Mouse (Mus musculus) myocyte (in vitro differentiated cells): ENCODE data around the gene Rpgrip1. TPM values are rescaled to one million over a fixed set of nuclear protein-coding genes. Genes with fewer than 3 reads are reported as not detected.
"Not testable (repeated sequence)": the region's sequence is repeated elsewhere in the genome, so short reads cannot be mapped to it uniquely, and the experiment has no call there.

ENCODE experiments used
- H3K27me3 ChIP-seq: one replicate; pipeline ENCODE4 v1.6.1; 2011; ENCODE audit not compliant: control insufficient read depth, insufficient read depth, insufficient read length
- H3K36me3 ChIP-seq: one replicate; pipeline ENCODE4 v1.6.1; 2011; ENCODE audit not compliant: control insufficient read depth, insufficient read depth
- H3K4me2 ChIP-seq: one replicate; pipeline ENCODE4 v1.6.1; 2011; ENCODE audit warnings: low read depth, control low read depth
- H3K4me3 ChIP-seq: one replicate; pipeline ENCODE4 v1.5.1; 2011; ENCODE audit warnings: mild to moderate bottlenecking, control low read depth, moderate library complexity
- H3K79me2 ChIP-seq: one replicate; pipeline ENCODE4 v1.6.1; 2011; ENCODE audit not compliant: control insufficient read depth, insufficient read depth
- H3ac ChIP-seq: one replicate; pipeline ENCODE4 v1.6.1; 2011; ENCODE audit not compliant: control insufficient read depth, insufficient read length
- CEBPB ChIP-seq: IDR thresholded peaks from 2 replicates; pipeline ENCODE4 v1.6.1; 2011; ENCODE audit warnings: mild to moderate bottlenecking, moderate library complexity; ENCODE audit not compliant: poor library complexity, insufficient read depth, severe bottlenecking
- E2F4 ChIP-seq: IDR thresholded peaks from one replicate; pipeline ENCODE4 v1.6.1; 2011; ENCODE audit warnings: mild to moderate bottlenecking, control low read depth, moderate library complexity; ENCODE audit not compliant: insufficient read depth
- MAX ChIP-seq: IDR thresholded peaks from one replicate; pipeline ENCODE4 v1.6.1; 2011; ENCODE audit warnings: low read depth, mild to moderate bottlenecking, control low read depth
- MYOD1 ChIP-seq, 3 experiments: IDR thresholded peaks; one replicate each; pipeline ENCODE4 v1.6.1; 2011; ENCODE audit warnings: control low read depth in 2 of 3, low read depth in 2 of 3, mild to moderate bottlenecking in 2 of 3, moderate library complexity in 1 of 3; ENCODE audit not compliant: insufficient read length in 2 of 3, control insufficient read depth in 1 of 3
- MYOG ChIP-seq, 3 experiments: IDR thresholded peaks; one replicate each; pipeline ENCODE4 v1.6.1; 2011; ENCODE audit warnings: control low read depth in 2 of 3, low read depth in 2 of 3, mild to moderate bottlenecking in 2 of 3; ENCODE audit not compliant: insufficient read length in 2 of 3, control insufficient read depth in 1 of 3, insufficient read depth in 1 of 3
- POLR2A ChIP-seq: IDR thresholded peaks from one replicate; pipeline ENCODE4 v1.6.1; 2011; ENCODE audit warnings: low read depth, mild to moderate bottlenecking, control low read depth, moderate library complexity; ENCODE audit not compliant: insufficient read length
- POLR2AphosphoS2 ChIP-seq: IDR thresholded peaks from one replicate; pipeline ENCODE4 v1.6.1; 2011; ENCODE audit warnings: low read depth, control low read depth; ENCODE audit not compliant: insufficient read length
- REST ChIP-seq: IDR thresholded peaks from one replicate; pipeline ENCODE4 v1.6.1; 2011; ENCODE audit warnings: mild to moderate bottlenecking, control low read depth, moderate library complexity; ENCODE audit not compliant: insufficient read depth, insufficient read length
- SRF ChIP-seq: IDR thresholded peaks from one replicate; pipeline ENCODE4 v1.6.1; 2011; ENCODE audit warnings: low read depth; ENCODE audit not compliant: control insufficient read depth, insufficient read length
- TCF12 ChIP-seq: IDR thresholded peaks from one replicate; pipeline ENCODE4 v1.6.1; 2011; ENCODE audit warnings: mild to moderate bottlenecking, control low read depth; ENCODE audit not compliant: poor library complexity, insufficient read depth, severe bottlenecking
- TCF3 ChIP-seq: IDR thresholded peaks from one replicate; pipeline ENCODE4 v1.6.1; 2011; ENCODE audit warnings: low read depth, control low read depth; ENCODE audit not compliant: insufficient read length
- USF1 ChIP-seq: IDR thresholded peaks from one replicate; pipeline ENCODE4 v1.6.1; 2011; ENCODE audit warnings: low read depth, mild to moderate bottlenecking, control low read depth, moderate library complexity
- polyA plus RNA-seq: library from polyadenylated mRNA; unstranded; fragments of >200 nt; fragmentation: generic; extraction: Trizol; gene quantifications from one replicate; pipeline ENCODE4 v1.2.1, GENCODE M21; 2012; ENCODE audit warnings: missing spikeins

Rpgrip1 gene
- polyA plus RNA-seq, 1 experiment: 0.47 TPM

DNA sequence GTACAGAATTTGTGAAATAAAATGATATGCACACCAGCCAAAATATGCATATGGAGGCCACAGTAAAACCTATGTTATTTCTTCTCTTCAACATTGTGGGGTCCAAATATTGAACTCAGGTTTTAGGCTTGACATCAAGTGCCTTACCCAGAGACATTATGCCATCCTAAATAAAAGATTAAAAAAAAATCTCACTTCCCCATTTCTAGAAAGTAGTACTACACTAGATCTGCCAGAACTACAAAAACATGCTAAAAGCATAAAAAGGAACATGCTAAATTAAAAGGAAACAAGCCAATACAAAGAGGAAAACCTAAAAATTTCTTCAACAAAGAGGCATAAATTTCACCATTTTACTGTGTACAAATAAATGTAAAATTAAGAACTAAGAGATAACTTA is 27.4 kb upstream of the Rpgrip1 start:
- Histone ChIP-seq H3K79me2 (peaks cover 52% of the 10 kb centered on the region), H3K36me3 (peaks cover 57% of the 10 kb centered on the region), H3K4me3 (no peak overlapping the region), H3K4me2 (no peak overlapping the region), H3K27me3 (no peaks in the 10 kb centered on the region), H3ac (no peak overlapping the region)
- TF ChIP-seq POLR2AphosphoS2 (no peak), REST (no peak), MYOG (IDR thresholded peaks at IDR 0.05; ENCODE audit: control insufficient read depth in 1 of 3, insufficient read depth in 1 of 3, insufficient read length in 2 of 3, low read depth in 2 of 3) (no peak)

DNA sequence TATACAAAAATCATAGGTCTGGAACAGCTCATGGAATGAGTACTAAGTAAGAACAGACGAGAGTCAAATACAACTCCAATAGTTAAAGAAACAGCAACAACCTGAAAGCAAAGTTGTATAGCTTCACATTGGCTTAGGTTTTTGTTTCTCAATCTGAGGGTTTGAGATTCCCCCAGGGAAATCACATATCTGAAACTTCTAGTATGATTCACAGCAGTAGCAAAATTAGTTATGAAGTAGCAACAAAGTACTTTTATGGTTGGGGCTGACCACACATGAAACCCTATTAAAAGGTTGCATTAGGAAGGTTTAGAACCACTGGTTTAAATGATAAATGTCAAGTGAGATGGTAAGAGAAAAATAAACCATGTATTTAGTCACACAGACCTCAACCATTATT is 16.0 kb upstream of the Rpgrip1 start:
- H3K36me3 ChIP-seq: peaks cover 49% of the 10 kb centered on the region
- peaks cover 100% of the 10 kb centered on the region for H3K79me2 ChIP-seq
- no peak overlapping the region for H3ac ChIP-seq
- TF ChIP-seq POLR2AphosphoS2 (no peak), SRF (no peak), MYOD1 (IDR thresholded peaks at IDR 0.05; ENCODE audit: control insufficient read depth in 1 of 3, insufficient read length in 2 of 3, low read depth in 2 of 3) (no peak), POLR2A (no peak)
- no peak overlapping the region for H3K4me3 ChIP-seq
- H3K27me3 ChIP-seq: no peaks in the 10 kb centered on the region
- H3K4me2 ChIP-seq: no peak overlapping the region

DNA sequence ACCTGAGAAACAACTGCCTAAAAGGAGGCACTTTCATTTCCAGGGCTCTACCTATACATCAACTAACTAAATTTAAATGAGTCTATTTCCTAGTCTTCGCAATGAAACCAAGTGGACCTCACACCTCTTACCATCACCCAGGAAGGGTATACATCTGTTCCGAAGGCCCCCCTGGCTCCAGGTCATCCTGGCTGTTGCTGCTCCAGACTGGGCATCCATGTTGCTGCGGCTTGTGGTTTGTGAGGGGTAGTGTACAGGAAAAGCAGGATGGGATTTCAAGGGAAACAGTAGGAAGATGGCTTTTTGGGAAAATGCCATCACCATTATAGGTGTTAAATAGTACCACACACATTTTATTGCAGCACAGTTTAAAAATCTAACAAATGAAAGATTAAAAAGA is 13.3 kb upstream of the Rpgrip1 start:
- H3K27me3 ChIP-seq, H3K4me3 ChIP-seq, H3K4me2 ChIP-seq, H3ac ChIP-seq: not testable (repeated sequence)
- H3K79me2 ChIP-seq: peaks cover 100% of the 10 kb centered on the region
- H3K36me3 ChIP-seq: peaks cover 42% of the 10 kb centered on the region

DNA sequence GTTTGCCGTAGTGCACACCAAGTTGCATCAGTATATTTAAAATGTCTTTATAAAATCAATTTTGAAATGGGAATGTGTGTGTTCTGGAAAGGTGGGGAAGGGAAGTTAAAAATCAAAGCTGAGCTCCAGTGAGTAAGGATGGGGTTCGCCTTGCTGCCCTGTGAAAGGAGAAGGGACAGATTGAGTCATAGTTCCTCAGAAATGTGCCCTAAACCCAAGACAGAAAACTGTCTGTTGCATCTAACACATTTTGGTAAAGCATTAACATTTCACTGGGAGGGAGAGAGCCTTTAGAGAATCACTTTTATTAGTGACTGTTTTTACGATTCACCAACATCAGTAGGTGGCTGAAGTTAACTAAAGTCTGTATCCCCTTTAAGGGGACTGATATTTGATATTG is 12.1 kb upstream of the Rpgrip1 start:
- peaks cover 33% of the 10 kb centered on the region for H3K36me3 ChIP-seq
- H3K4me2 ChIP-seq, H3K27me3 ChIP-seq, H3ac ChIP-seq, H3K4me3 ChIP-seq: not testable (repeated sequence)
- H3K79me2 ChIP-seq: peaks cover 100% of the 10 kb centered on the region

DNA sequence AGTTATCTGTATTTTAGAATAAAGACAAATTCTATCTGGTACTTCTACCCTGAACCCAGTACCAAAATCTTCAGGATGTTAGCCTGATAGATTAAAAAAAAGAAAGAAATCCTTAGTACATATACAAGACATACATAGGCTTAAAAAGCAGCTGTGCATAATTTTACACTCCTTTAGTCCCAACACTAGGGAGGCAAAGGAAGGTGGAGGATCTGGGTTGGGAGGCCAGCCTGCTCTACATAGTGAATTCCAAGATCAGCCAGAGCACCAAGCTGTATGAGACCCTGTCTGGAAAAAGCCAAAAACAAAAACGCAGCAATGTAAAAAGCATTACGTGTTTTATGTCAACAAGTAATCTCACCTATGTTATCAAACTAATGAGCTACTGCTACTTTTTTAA is 10.9 kb upstream of the Rpgrip1 start:
- no peaks in the 10 kb centered on the region for H3K27me3 ChIP-seq
- peaks cover 24% of the 10 kb centered on the region for H3K36me3 ChIP-seq
- no peak for TF ChIP-seq POLR2A
- no peak for TF ChIP-seq MYOG (IDR thresholded peaks at IDR 0.05; ENCODE audit: control insufficient read depth in 1 of 3, insufficient read depth in 1 of 3, insufficient read length in 2 of 3, low read depth in 2 of 3)
- TF ChIP-seq MAX: no peak
- TF ChIP-seq SRF: no peak
- TF ChIP-seq POLR2AphosphoS2: no peak
- TF ChIP-seq TCF3: no peak
- no peak for TF ChIP-seq E2F4
- peaks cover 92% of the 10 kb centered on the region for H3K79me2 ChIP-seq
- H3K4me3 ChIP-seq: no peak overlapping the region
- H3K4me2 ChIP-seq: no peak overlapping the region
- H3ac ChIP-seq: no peak overlapping the region

DNA sequence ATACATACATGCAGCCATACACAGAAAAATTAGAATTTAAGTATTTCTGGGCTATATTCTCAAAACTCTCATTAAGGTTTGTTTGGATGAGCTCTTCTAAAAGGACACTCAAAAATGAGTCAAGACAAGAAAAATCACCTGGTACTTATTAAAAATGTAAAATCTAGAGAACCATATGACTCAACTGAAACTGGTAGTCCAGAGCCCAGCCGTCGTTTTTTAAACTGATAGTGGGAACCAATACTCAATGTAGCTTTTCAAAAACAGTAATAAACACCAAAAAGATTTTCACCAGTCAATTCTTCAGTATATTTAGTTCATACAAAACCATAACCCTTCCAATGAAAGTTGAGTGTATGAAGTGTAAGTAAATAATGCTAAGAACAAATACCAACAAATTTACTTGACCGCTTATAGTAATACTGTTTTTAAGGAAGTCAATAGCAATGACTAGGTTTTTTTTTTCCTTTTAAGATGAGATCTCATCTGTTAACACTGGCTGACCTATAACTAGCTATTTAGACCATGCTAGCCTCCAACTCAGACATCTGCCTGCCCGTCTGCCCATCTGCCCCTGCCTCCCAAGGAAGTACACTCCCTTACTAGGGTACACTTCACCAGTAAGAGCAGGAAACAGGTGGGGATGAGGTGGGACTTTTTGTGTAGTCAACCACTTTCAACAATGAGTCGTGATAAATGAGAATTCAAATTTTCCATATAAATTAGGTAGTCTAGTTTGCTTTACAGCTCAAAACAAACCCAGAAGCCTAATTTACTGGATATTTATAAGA is 10.1 kb upstream of the Rpgrip1 start:
- TF ChIP-seq MYOG (IDR thresholded peaks at IDR 0.05; ENCODE audit: control insufficient read depth in 1 of 3, insufficient read depth in 1 of 3, insufficient read length in 2 of 3, low read depth in 2 of 3) (no peak), CEBPB (no peak), MAX (no peak), MYOD1 (IDR thresholded peaks at IDR 0.05; ENCODE audit: control insufficient read depth in 1 of 3, insufficient read length in 2 of 3, low read depth in 2 of 3) (no peak), POLR2AphosphoS2 (no peak), SRF (no peak), POLR2A (no peak), TCF3 (no peak), TCF12 (no peak), USF1 (no peak), E2F4 (no peak), REST (no peak)
- Histone ChIP-seq H3K36me3 (peaks cover 24% of the 10 kb centered on the region), H3K4me2 (peak overlapping the region; percentile 61), H3K27me3 (no peaks in the 10 kb centered on the region), H3K79me2 (peaks cover 84% of the 10 kb centered on the region), H3ac (no peak overlapping the region), H3K4me3 (no peak overlapping the region)
